Mouse (Mus musculus): ENCODE measurements around the gene Ak4.

GRCm38 (mm10) chr4:101470543-101470942 lies 51.5 kb downstream of the Ak4 start:
- TF ChIP-seq CTCF (IDR thresholded peaks at IDR 0.05; ENCODE audit: borderline replicate concordance, extremely low read depth, insufficient read depth, insufficient read length) (peak; percentile 34; the same call in 1 of the 2 replicates), POLR2A (IDR thresholded peaks at IDR 0.05; ENCODE audit: borderline replicate concordance, extremely low read depth, insufficient read depth, insufficient read length, poor library complexity, severe bottlenecking) (no peak)

Data from brain, embryonic 14.5 days (tissue).